10 mouse cellular contexts compared by ENCODE assay signal in genomic region chr17:8408589-8409295, GRCm38 (mm10). TPM values are rescaled to one million over a fixed set of nuclear protein-coding genes. Genes with fewer than 3 reads are reported as not detected.
DNase-seq lines count a peak whose midpoint lies in the region; ATAC-seq and TF ChIP-seq lines count a peak whose summit lies in the region.
"Had no signal": no experiment of that assay in that cellular context is flagged by ENCODE, and none has a peak within 500 bp of the region (broad histone marks: within the 10 kb centered on the region; RNA-seq: fewer than 3 reads in every experiment).

No protein-coding gene starts in this region.

- ATAC-seq in midbrain, postnatal 0 days (ENCODE audit: low FRiP score), result no peak

- no peak for TF ChIP-seq CTCF in midbrain, postnatal 0 days (IDR thresholded peaks at IDR 0.05)

- H3K4me1 ChIP-seq in midbrain, embryonic 10.5 days, result peaks cover 28% of the 10 kb centered on the region
- peaks cover 3% of the 10 kb centered on the region; the same call in 1 of the 2 replicates for H3K4me1 ChIP-seq in midbrain, postnatal 0 days (ENCODE audit: insufficient read depth, low read length)

- no peak overlapping the region for H3K4me2 ChIP-seq in midbrain, postnatal 0 days (ENCODE audit: low read depth, low read length, poor library complexity, severe bottlenecking)

- peak overlapping the region; percentile 19; the same call in 1 of the 2 replicates for H3K4me3 ChIP-seq in midbrain, embryonic 10.5 days
- no peak overlapping the region for H3K4me3 ChIP-seq in midbrain, postnatal 0 days (ENCODE audit: low read depth, low read length)

- peak; percentile 31 for DNase-seq in midbrain, embryonic 10.5 days (ENCODE audit: low spot score)
- DNase-seq in midbrain, postnatal 0 days (ENCODE audit: low spot score), result no peak
- peak; percentile 55 for DNase-seq in embryo, embryonic 9.5 days (ENCODE audit: extremely low spot score)
- DNase-seq in kidney, postnatal 25 days, result peak; percentile 19 to 44
- DNase-seq in thymus, postnatal 36 days, result peak; percentile 7 to 15
- no peak for DNase-seq in right cerebral cortex, postnatal 10 days (ENCODE audit: low spot score in 2 of 2)
- DNase-seq in cerebellum, adult 9-11 months, result no peak
- DNase-seq: adrenal gland, postnatal 25 days; lung, postnatal 10 days had no signal

- H3K27me3 ChIP-seq in midbrain, embryonic 10.5 days (ENCODE audit: low read depth, poor library complexity, severe bottlenecking), result peaks cover 56% of the 10 kb centered on the region
- H3K27me3 ChIP-seq in midbrain, postnatal 0 days (ENCODE audit: insufficient read depth, low read length), result no peaks in the 10 kb centered on the region

- no peak overlapping the region for H3K9ac ChIP-seq in midbrain, postnatal 0 days (replicated peaks; ENCODE audit: low read length, poor library complexity, severe bottlenecking)

- WGBS in midbrain, embryonic 10.5 days, result 2% methylated on average over 16 of the region's 16 CpGs
- WGBS in midbrain, postnatal 0 days, result 10% methylated on average over 16 of the region's 16 CpGs

- no peaks in the 10 kb centered on the region for H3K9me3 ChIP-seq in midbrain, embryonic 10.5 days (replicated peaks)
- H3K9me3 ChIP-seq in midbrain, postnatal 0 days (ENCODE audit: low read length), result no peaks in the 10 kb centered on the region

- peak overlapping the region; percentile 55 for H3K27ac ChIP-seq in midbrain, embryonic 10.5 days (replicated peaks)
- no peak overlapping the region for H3K27ac ChIP-seq in midbrain, postnatal 0 days (ENCODE audit: low read depth, low read length)

- no peaks in the 10 kb centered on the region for H3K36me3 ChIP-seq in midbrain, embryonic 10.5 days
- H3K36me3 ChIP-seq in midbrain, postnatal 0 days (ENCODE audit: insufficient read depth, low read length), result no peaks in the 10 kb centered on the region

RNA-seq across cellular contexts. Expression of gene T, which starts 25.5 kb away (rescaled TPM):
- 0.58 and 1.0 TPM in 2 replicates for polyA plus RNA-seq in midbrain, embryonic 10.5 days (2016; fragmentation: Nextera tagmentation; extraction: Ambion mirVana)
- total RNA-seq in midbrain, postnatal 0 days (2014; rRNA removed), result 0.11 and 1.9 TPM in 2 replicates
- polyA plus RNA-seq in midbrain, postnatal 0 days (2015; fragmentation: Nextera tagmentation; extraction: Ambion mirVana), result 0.25 and 0.35 TPM in 2 replicates
- total RNA-seq: adrenal gland, postnatal 25 days; heart, postnatal 25 days had no signal

RNA-seq across cellular contexts. Expression of gene T2, which starts 53.0 kb away (rescaled TPM):
- 0.43 and 0.46 TPM in 2 replicates for polyA plus RNA-seq in midbrain, embryonic 10.5 days (2016; fragmentation: Nextera tagmentation; extraction: Ambion mirVana)
- total RNA-seq in midbrain, postnatal 0 days (2014; rRNA removed), result 0.38 and 2.1 TPM in 2 replicates
- 0.81 and 0.90 TPM in 2 replicates for polyA plus RNA-seq in midbrain, postnatal 0 days (2015; fragmentation: Nextera tagmentation; extraction: Ambion mirVana)
- total RNA-seq: adrenal gland, postnatal 25 days had no signal

Comparison
In these comparisons a context has a peak if more than half of its experiments do, and no peak if none do; other contexts are left out.
1. DNase-seq: peak in midbrain, embryonic 10.5 days (single experiment), embryo, embryonic 9.5 days (single experiment), kidney, postnatal 25 days (2 of 2) and thymus, postnatal 36 days (2 of 2); none in midbrain, postnatal 0 days (single experiment), right cerebral cortex, postnatal 10 days (0 of 2) and cerebellum, adult 9-11 months (single experiment).